Comparison of ENCODE assay signal across 8 mouse cellular contexts in the genomic region with DNA sequence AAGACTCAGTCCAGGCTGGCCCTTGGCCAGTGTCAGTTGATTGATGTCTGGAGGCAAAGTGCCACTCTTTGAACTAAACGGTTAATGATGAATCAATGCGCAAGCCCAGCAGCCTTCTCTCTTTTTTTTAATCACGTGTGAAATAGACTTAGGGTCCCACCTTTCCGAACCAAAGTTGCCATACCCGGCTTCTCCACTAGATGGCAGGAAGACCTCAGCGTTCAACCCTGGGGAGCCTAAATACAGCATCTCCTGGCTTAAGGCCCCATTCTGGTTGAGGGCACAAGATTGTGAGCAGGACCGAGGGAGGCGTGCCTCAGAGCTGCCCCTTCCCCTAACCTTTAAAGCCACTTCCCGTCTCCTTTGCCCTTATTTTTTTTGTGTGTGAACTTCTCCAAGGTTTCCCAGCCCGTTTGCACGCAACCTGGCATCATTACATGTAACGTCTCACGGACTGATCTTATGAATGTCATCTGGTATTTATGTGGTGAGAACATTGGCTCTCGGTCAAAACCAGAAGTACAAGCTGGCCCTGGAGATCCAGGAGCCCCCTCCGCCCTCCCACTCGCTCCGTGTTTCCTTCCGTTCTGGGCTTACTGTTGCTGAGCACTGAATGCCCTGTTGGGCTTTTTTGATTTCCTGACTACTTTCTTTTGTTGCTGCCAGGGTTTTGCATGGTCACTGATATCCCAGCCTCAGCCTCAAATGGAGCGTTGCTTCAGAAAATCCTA. TPM values are rescaled to one million over a fixed set of nuclear protein-coding genes. Genes with fewer than 3 reads are reported as not detected.
DNase-seq lines count a peak whose midpoint lies in the region; ATAC-seq lines count a peak whose summit lies in the region.

No protein-coding gene starts in this region.

- 28% methylated on average over 19 of the region's 19 CpGs for whole genome bisulfite sequencing in hindbrain, embryonic 13.5 days

- peak; percentile 82 for ATAC-seq in hindbrain, embryonic 13.5 days (ENCODE audit: low FRiP score)

- H3K9ac ChIP-seq in hindbrain, embryonic 13.5 days = peak overlapping the region; percentile 49; the same call in 1 of the 2 replicates

- peak; percentile 97 for DNase-seq in NIH3T3 (ENCODE audit: low read depth)
- DNase-seq in cerebellum, postnatal 10 days = peak; percentile 92 to 96
- DNase-seq in frontal cortex, postnatal 14 days (ENCODE audit: low spot score in 2 of 2) = peak; percentile 74 to 84
- peak; percentile 83 to 97 for DNase-seq in layer of hippocampus, postnatal 25 days (ENCODE audit: extremely low spot score in 1 of 2, low spot score in 1 of 2)
- peak; percentile 67 for DNase-seq in lung, postnatal 25 days (ENCODE audit: low spot score)
- peak; percentile 88 for DNase-seq in retina, postnatal 1 day
- peak; percentile 89 for DNase-seq in thymus, postnatal 4 days

- no peak overlapping the region for H3K27ac ChIP-seq in hindbrain, embryonic 13.5 days

- H3K36me3 ChIP-seq in hindbrain, embryonic 13.5 days = no peaks in the 10 kb centered on the region

- peaks cover 7% of the 10 kb centered on the region for H3K4me1 ChIP-seq in hindbrain, embryonic 13.5 days (replicated peaks)

- H3K4me3 ChIP-seq in hindbrain, embryonic 13.5 days = no peak overlapping the region

- H3K4me2 ChIP-seq in hindbrain, embryonic 13.5 days = peak overlapping the region; percentile 32

- no peaks in the 10 kb centered on the region for H3K9me3 ChIP-seq in hindbrain, embryonic 13.5 days

- peaks cover 6% of the 10 kb centered on the region; the same call in 1 of the 2 replicates for H3K27me3 ChIP-seq in hindbrain, embryonic 13.5 days

RNA-seq across cellular contexts. Expression of gene Gprc5a, which starts 22.4 kb away (rescaled TPM):
- 0.72 and 1.1 TPM in 2 replicates for polyA plus RNA-seq in hindbrain, embryonic 13.5 days (2015; fragmentation: Nextera tagmentation; extraction: Ambion mirVana)
- not detected for total RNA-seq in layer of hippocampus, postnatal 25 days (2021)

RNA-seq across cellular contexts. Expression of gene Gprc5d, which starts 30.2 kb away (rescaled TPM):
- polyA plus RNA-seq in hindbrain, embryonic 13.5 days (2015; fragmentation: Nextera tagmentation; extraction: Ambion mirVana) = not detected in 2 replicates
- not detected for total RNA-seq in layer of hippocampus, postnatal 25 days (2021)
